Mouse (Mus musculus): ENCODE results near the gene Pigw. TPM values are rescaled to one million over a fixed set of nuclear protein-coding genes. Genes with fewer than 3 reads are reported as not detected.

Pigw gene
- 1.6 and 1.7 TPM in 2 replicates for polyA plus RNA-seq (2015; fragmentation: Nextera tagmentation; extraction: Ambion mirVana)

GRCm38 (mm10) chr11:84879772-84880464 lies at the start of gene Pigw, which contains the start of gene Myo19:
Gene Pigw (minus strand): TSS chr11:84880285.
Gene Myo19 (plus strand): TSS chr11:84880148.

GRCm38 (mm10) chr11:84916053-84916702 lies 36.1 kb upstream of the Pigw start, which contains the start of gene Znhit3:
Gene Znhit3 (minus strand): TSS chr11:84916366.

GRCm38 (mm10) chr11:84870337-84871043 lies 9.6 kb downstream of the Pigw start, which contains the start of gene Ggnbp2:
Gene Ggnbp2 (minus strand): TSS chr11:84870817.

GRCm38 (mm10) chr11:84828516-84829399 lies 51.3 kb downstream of the Pigw start, which contains the start of gene Dhrs11:
Gene Dhrs11 (minus strand): TSS chr11:84828994.

Small RNAs within 50 kb of the gene (microRNA-seq; reads per million reads assigned to microRNA genes)
- 0 reads per million in 2 experiments for gene Gm23564

Other genes starting within 250 kb of the Pigw start
- gene Mrm1, start 60.8 kb downstream of the Pigw start, polyA plus RNA-seq (2015; fragmentation: Nextera tagmentation; extraction: Ambion mirVana), result 6.3 and 6.5 TPM in 2 replicates
- 17.7 and 18.1 TPM in 2 replicates for gene Dhrs11, start 51.3 kb downstream of the Pigw start, polyA plus RNA-seq (2015; fragmentation: Nextera tagmentation; extraction: Ambion mirVana)
- gene Ggnbp2, start 9.5 kb downstream of the Pigw start, polyA plus RNA-seq (2015; fragmentation: Nextera tagmentation; extraction: Ambion mirVana), result 34.6 and 43.9 TPM in 2 replicates
- 1.6 and 2.4 TPM in 2 replicates for gene Myo19, start 137 bp downstream of the Pigw start, polyA plus RNA-seq (2015; fragmentation: Nextera tagmentation; extraction: Ambion mirVana)
- 34.4 and 34.6 TPM in 2 replicates for gene Znhit3, start 36.1 kb upstream of the Pigw start, polyA plus RNA-seq (2015; fragmentation: Nextera tagmentation; extraction: Ambion mirVana)
- gene Car4, start 77.5 kb upstream of the Pigw start, polyA plus RNA-seq (2015; fragmentation: Nextera tagmentation; extraction: Ambion mirVana), result 6.5 and 18.0 TPM in 2 replicates

Measured in skeletal muscle tissue, postnatal 0 days (tissue).